31 mouse cellular contexts compared by ENCODE assay signal in the genomic region with DNA sequence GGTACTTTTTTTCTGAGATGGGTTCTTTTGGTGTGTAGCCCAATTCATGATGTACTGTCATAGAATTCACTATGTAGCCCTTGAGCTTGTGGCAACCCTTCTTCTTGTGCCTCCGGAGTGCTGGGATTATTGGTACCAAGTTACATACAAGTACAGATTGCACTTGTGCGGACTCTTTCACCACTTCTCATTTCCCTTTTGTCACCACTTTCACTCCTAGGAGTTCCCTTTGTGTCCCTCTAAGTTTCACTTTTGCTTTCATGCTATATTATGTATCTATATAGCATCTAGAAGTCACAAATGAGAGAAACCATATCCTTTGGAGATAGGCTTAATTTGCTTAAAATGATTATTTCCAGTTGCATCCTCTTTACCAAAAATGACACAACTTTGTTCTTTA. TPM values are rescaled to one million over a fixed set of nuclear protein-coding genes. Genes with fewer than 3 reads are reported as not detected.
"Had no signal": no experiment of that assay in that cellular context is flagged by ENCODE, and none has a peak within 500 bp of the region (broad histone marks: within the 10 kb centered on the region; RNA-seq: fewer than 3 reads in every experiment).

No protein-coding gene starts in this region.

- H3K9ac ChIP-seq: heart, embryonic 13.5 days; heart, embryonic 15.5 days; hindbrain, embryonic 13.5 days; hindbrain, embryonic 15.5 days; kidney, embryonic 15.5 days; limb, embryonic 12.5 days; liver, embryonic 13.5 days; liver, embryonic 15.5 days had no signal

- H3K4me3 ChIP-seq: gastrocnemius, adult 2 months; heart, adult 2 months; heart, embryonic 13.5 days; heart, embryonic 15.5 days; hindbrain, embryonic 13.5 days; hindbrain, embryonic 15.5 days; kidney, embryonic 15.5 days; limb, embryonic 10.5 days; limb, embryonic 12.5 days; liver, embryonic 13.5 days; liver, embryonic 15.5 days had no signal

- H3K9me3 ChIP-seq: heart, embryonic 13.5 days; heart, embryonic 15.5 days; hindbrain, embryonic 13.5 days; hindbrain, embryonic 15.5 days; kidney, embryonic 15.5 days; limb, embryonic 10.5 days; limb, embryonic 12.5 days; liver, embryonic 13.5 days; liver, embryonic 15.5 days had no signal

- H3K4me1 ChIP-seq: heart, embryonic 13.5 days; heart, embryonic 15.5 days; hindbrain, embryonic 13.5 days; hindbrain, embryonic 15.5 days; kidney, embryonic 15.5 days; limb, embryonic 10.5 days; limb, embryonic 12.5 days; liver, embryonic 13.5 days; liver, embryonic 15.5 days had no signal

- H3K4me2 ChIP-seq: heart, embryonic 11.5 days; heart, embryonic 13.5 days; heart, embryonic 15.5 days; hindbrain, embryonic 13.5 days; hindbrain, embryonic 15.5 days; kidney, embryonic 15.5 days; limb, embryonic 12.5 days; liver, embryonic 11.5 days; liver, embryonic 13.5 days; liver, embryonic 15.5 days had no signal

- ATAC-seq: hindbrain, postnatal 0 days; intestine, embryonic 16.5 days had no signal

- DNase-seq: gastrocnemius, adult 2 months; gastrocnemius, postnatal 10 days; gastrocnemius, postnatal 25 days; heart, adult 11 months; heart, adult 2 months; heart, postnatal 14 days; heart, postnatal 36 days; kidney, adult 11 months; kidney, adult 2 months; kidney, adult 9 months; kidney, postnatal 14 days; kidney, postnatal 36 days; layer of hippocampus, adult 9-11 months; layer of hippocampus, postnatal 36 days; liver; liver, embryonic 13.5 days had no signal

- H3K27me3 ChIP-seq: heart, embryonic 13.5 days; heart, embryonic 15.5 days; hindbrain, embryonic 13.5 days; hindbrain, embryonic 15.5 days; kidney, embryonic 15.5 days; limb, embryonic 12.5 days; liver, embryonic 13.5 days; liver, embryonic 15.5 days had no signal

- H3K27ac ChIP-seq: gastrocnemius, adult 2 months; heart, adult 2 months; heart, embryonic 13.5 days; heart, embryonic 15.5 days; hindbrain, embryonic 13.5 days; hindbrain, embryonic 15.5 days; hindbrain, postnatal 0 days; kidney, embryonic 15.5 days; kidney, postnatal 0 days; limb, embryonic 10.5 days; limb, embryonic 12.5 days; liver, embryonic 13.5 days; liver, embryonic 15.5 days had no signal

- H3K36me3 ChIP-seq: heart, embryonic 13.5 days; heart, embryonic 15.5 days; hindbrain, embryonic 13.5 days; hindbrain, embryonic 15.5 days; kidney, embryonic 15.5 days; limb, embryonic 10.5 days; limb, embryonic 12.5 days; liver, embryonic 13.5 days; liver, embryonic 15.5 days had no signal

RNA-seq across cellular contexts. Expression of a gene that starts 16.6 kb away (rescaled TPM):
- total RNA-seq: hindbrain, postnatal 0 days; left cerebral cortex, postnatal 36 days had no signal
- polyA plus RNA-seq: large intestine, adult 2 months; liver, embryonic 13.5 days; liver, embryonic 15.5 days had no signal
